Mouse (Mus musculus) CH12.LX (cell line): ENCODE data around the gene Gm10837. TPM values are rescaled to one million over a fixed set of nuclear protein-coding genes. Genes with fewer than 3 reads are reported as not detected.

ENCODE experiments used
- DNase-seq: peaks from one replicate; pipeline ENCODE4 v3.0.0-alpha.2; 2013; ENCODE audit errors: extremely low read depth
- H3K27ac ChIP-seq: 2 replicates; pipeline ENCODE4 v1.5.1; 2012; ENCODE audit warnings: low read depth, mild to moderate bottlenecking, control low read depth, moderate library complexity; ENCODE audit not compliant: insufficient read depth
- H3K27me3 ChIP-seq: replicated peaks from 2 replicates; pipeline ENCODE3; 2012; ENCODE audit warnings: inconsistent platforms
- H3K36me3 ChIP-seq, 2 experiments: replicated peaks in 1 of 2; 2 replicates each; pipeline versions ENCODE3 to v1.6.1; 2012; ENCODE audit warnings: inconsistent platforms in 1 of 2, low read length in 1 of 2, mild to moderate bottlenecking in 1 of 2, mixed read lengths in 1 of 2, moderate library complexity in 1 of 2; ENCODE audit not compliant: control insufficient read depth in 1 of 2, insufficient read depth in 1 of 2
- H3K4me1 ChIP-seq, 2 experiments: 2 replicates each; pipeline ENCODE4 v1.6.1; 2012; ENCODE audit warnings: inconsistent platforms in 1 of 2, moderate library complexity in 1 of 2; ENCODE audit not compliant: insufficient read depth in 2 of 2, control insufficient read depth in 1 of 2
- H3K4me2 ChIP-seq: 2 replicates; pipeline ENCODE4 v1.6.1; 2012; ENCODE audit warnings: low read depth, mild to moderate bottlenecking, control low read depth; ENCODE audit not compliant: poor library complexity, insufficient read depth, severe bottlenecking
- H3K4me3 ChIP-seq, 3 experiments: fragments of 150-350 bp in 1 of 3; sonication (generic) in 1 of 3; replicated peaks in 1 of 3; 2 replicates each; pipeline versions ENCODE3 to v1.5.1; 2011 to 2012; ENCODE audit warnings: low read depth in 2 of 3, low read length in 2 of 3, mild to moderate bottlenecking in 2 of 3, moderate library complexity in 2 of 3, control low read depth in 1 of 3, improper control_type of control experiment in 1 of 3, inconsistent platforms in 1 of 3, mixed read lengths in 1 of 3; ENCODE audit not compliant: poor library complexity in 1 of 3
- H3K79me2 ChIP-seq: replicated peaks from 2 replicates; pipeline ENCODE4 v1.6.1; 2012; ENCODE audit warnings: mild to moderate bottlenecking, moderate library complexity; ENCODE audit not compliant: control insufficient read depth, poor library complexity, insufficient read depth, severe bottlenecking; ENCODE audit errors: extremely low read depth
- H3K9ac ChIP-seq: 2 replicates; pipeline ENCODE4 v1.6.1; 2012; ENCODE audit warnings: low read depth, mild to moderate bottlenecking, control low read depth, moderate library complexity; ENCODE audit not compliant: insufficient read depth
- H3K9me3 ChIP-seq: replicated peaks from 2 replicates; pipeline ENCODE3; 2012; ENCODE audit warnings: low read length, inconsistent platforms, mixed read lengths
- BHLHE40 ChIP-seq: IDR thresholded peaks from 2 replicates; pipeline ENCODE4 v1.6.1; 2011; ENCODE audit warnings: mild to moderate bottlenecking, low read depth, low read length, improper control_type of control experiment
- CHD2 ChIP-seq: IDR thresholded peaks from 2 replicates; pipeline ENCODE4 v1.6.1; 2011; ENCODE audit warnings: low read length, improper control_type of control experiment
- CTCF ChIP-seq, 2 experiments: IDR thresholded peaks in 1 of 2; conservative IDR thresholded peaks in 1 of 2; 2 replicates each; pipeline ENCODE4 v1.5.1; 2011 to 2012; ENCODE audit warnings: low read depth in 2 of 2, low read length in 2 of 2, improper control_type of control experiment in 1 of 2, inconsistent platforms in 1 of 2, mild to moderate bottlenecking in 1 of 2, moderate library complexity in 1 of 2
- E2F4 ChIP-seq: IDR thresholded peaks from 2 replicates; pipeline ENCODE4 v1.6.1; 2011; ENCODE audit warnings: low read depth, low read length, improper control_type of control experiment; ENCODE audit not compliant: insufficient replicate concordance
- ELF1 ChIP-seq: IDR thresholded peaks from 2 replicates; pipeline ENCODE4 v1.6.1; 2014; ENCODE audit warnings: low read depth, mild to moderate bottlenecking, inconsistent platforms, low read length, improper control_type of control experiment
- ETS1 ChIP-seq: conservative IDR thresholded peaks from 2 replicates; pipeline ENCODE4 v1.6.1; 2012; ENCODE audit warnings: low read depth, mild to moderate bottlenecking, inconsistent platforms, low read length, improper control_type of control experiment, moderate library complexity
- GABPA ChIP-seq: IDR thresholded peaks from 2 replicates; pipeline ENCODE4 v1.6.1; 2012; ENCODE audit warnings: low read depth, low read length, improper control_type of control experiment, inconsistent platforms; ENCODE audit not compliant: insufficient replicate concordance
- MAFK ChIP-seq: IDR thresholded peaks from 2 replicates; pipeline ENCODE4 v1.6.1; 2011; ENCODE audit warnings: low read length, improper control_type of control experiment; ENCODE audit not compliant: insufficient replicate concordance
- MAX ChIP-seq: IDR thresholded peaks from 2 replicates; pipeline ENCODE4 v1.6.1; 2011; ENCODE audit warnings: low read length, improper control_type of control experiment
- MAZ ChIP-seq: IDR thresholded peaks from 2 replicates; pipeline ENCODE4 v1.6.1; 2012; ENCODE audit warnings: low read depth, mild to moderate bottlenecking, inconsistent platforms, low read length, improper control_type of control experiment, moderate library complexity
- MEF2A ChIP-seq: IDR thresholded peaks from 2 replicates; pipeline ENCODE4 v1.6.1; 2014; ENCODE audit warnings: low read depth, mild to moderate bottlenecking, inconsistent platforms, low read length, improper control_type of control experiment, borderline replicate concordance
- NELFE ChIP-seq: IDR thresholded peaks from 2 replicates; pipeline ENCODE4 v1.6.1; 2011; ENCODE audit warnings: low read depth, low read length, improper control_type of control experiment
- NRF1 ChIP-seq: IDR thresholded peaks from 2 replicates; pipeline ENCODE4 v1.6.1; 2014; ENCODE audit warnings: low read depth, mild to moderate bottlenecking, inconsistent platforms, low read length, improper control_type of control experiment, moderate library complexity
- PAX5 ChIP-seq: IDR thresholded peaks from 2 replicates; pipeline ENCODE4 v1.6.1; 2012; ENCODE audit warnings: low read length, inconsistent platforms, mixed read lengths
- RCOR1 ChIP-seq: conservative IDR thresholded peaks from 2 replicates; pipeline ENCODE4 v1.6.1; 2012; ENCODE audit warnings: low read depth, mild to moderate bottlenecking, inconsistent platforms, low read length, improper control_type of control experiment
- SIN3A ChIP-seq: IDR thresholded peaks from 2 replicates; pipeline ENCODE4 v1.6.1; 2012; ENCODE audit warnings: low read length, improper control_type of control experiment, inconsistent platforms
- UBTF ChIP-seq: IDR thresholded peaks from 2 replicates; pipeline ENCODE4 v1.6.1; 2012; ENCODE audit warnings: low read depth, mild to moderate bottlenecking, inconsistent platforms, low read length, improper control_type of control experiment, moderate library complexity
- USF1 ChIP-seq: IDR thresholded peaks from 2 replicates; pipeline ENCODE4 v1.6.1; 2014; ENCODE audit warnings: low read depth, mild to moderate bottlenecking, inconsistent platforms, low read length, improper control_type of control experiment
- USF2 ChIP-seq: conservative IDR thresholded peaks from 2 replicates; pipeline ENCODE4 v1.6.1; 2011; ENCODE audit warnings: low read depth, low read length, improper control_type of control experiment
- ZKSCAN1 ChIP-seq: IDR thresholded peaks from 2 replicates; pipeline ENCODE4 v1.6.1; 2012; ENCODE audit warnings: low read depth, inconsistent platforms, low read length, improper control_type of control experiment, borderline replicate concordance
- ZNF384 ChIP-seq: IDR thresholded peaks from 2 replicates; pipeline ENCODE4 v1.6.1; 2012; ENCODE audit warnings: low read depth, low read length, improper control_type of control experiment, inconsistent platforms
- dilution Hi-C: fragments of 300-500 bp; cut with MboI; formaldehyde crosslinking; loops from 2 replicates; pipeline ENCODE4 v1.14.3; 2020; ENCODE audit warnings: low sequenced_read_pairs; ENCODE audit not compliant: extremely low pct_unique_long_range_greater_than_20kb, extremely low pct_ligation_motif_present
- in situ Hi-C: fragments of 300-500 bp; cut with MboI; formaldehyde crosslinking; loops from 3 replicates; pipeline ENCODE4 v1.14.3; 2019; ENCODE audit warnings: low sequenced_read_pairs, low pct_ligation_motif_present, low pct_unique_long_range_greater_than_20kb, mixed read lengths
- polyA plus RNA-seq: library from polyadenylated mRNA; unstranded; fragments of >175 nt; gene quantifications from 2 replicates; pipeline ENCODE4 v1.2.1, GENCODE M21; 2012; ENCODE audit warnings: low read depth; ENCODE audit not compliant: insufficient read length
- total RNA-seq, 2 experiments: library from RNA; depleted of rRNA; stranded (reverse); fragments of 300-350 nt in 1 of 2; fragments of >200 nt in 1 of 2; gene quantifications; 2 replicates each; pipeline ENCODE4 v1.2.3; 2012 to 2014

Gm10837 gene
- total and polyA plus RNA-seq, 3 experiments = not detected

- Histone ChIP-seq H3K27ac (no peak within 1 kb of the TSS), H3K79me2 (no peaks in the 10 kb centered on the region), H3K4me1 (no peaks in the 10 kb centered on the region), H3K27me3 (no peaks in the 10 kb centered on the region), H3K9ac (no peak within 1 kb of the TSS), H3K36me3 (no peaks in the 10 kb centered on the region), H3K9me3 (no peaks in the 10 kb centered on the region), H3K4me2 (no peak within 1 kb of the TSS), H3K4me3 (no peak within 1 kb of the TSS)
- dilution Hi-C loops = no loop called here
- no peak for DNase-seq
- TF ChIP-seq CHD2 (no peak), ETS1 (no peak), GABPA (no peak), NRF1 (no peak), MAFK (no peak), ZNF384 (no peak), BHLHE40 (no peak), ZKSCAN1 (no peak), ELF1 (no peak), SIN3A (no peak), UBTF (no peak), MAZ (no peak), MEF2A (no peak), USF2 (no peak), USF1 (no peak), MAX (no peak), CTCF (conservative IDR thresholded peaks at IDR 0.05 in 1 of 2, IDR thresholded peaks at IDR 0.05 in 1 of 2; ENCODE audit: low read depth in 2 of 2, low read length in 2 of 2) (no peak), PAX5 (no peak), RCOR1 (no peak)
- in situ Hi-C loops = no loop called here
Observed at GRCm38 (mm10) chr14:122450496-122451382, 39.6 kb upstream of the Gm10837 start, which contains the start of gene Gm5089. Gene Gm5089, minus strand, starts transcription at chr14:122451115.

GRCm38 (mm10) chr14:122451551-122452145 lies 38.7 kb upstream of the Gm10837 start:
- in situ Hi-C loops (no loop called here), dilution Hi-C loops (no loop called here)
- Histone ChIP-seq H3K4me3 (no peak overlapping the region), H3K27ac (no peak overlapping the region), H3K9ac (no peak overlapping the region), H3K36me3 (no peaks in the 10 kb centered on the region), H3K4me1 (no peaks in the 10 kb centered on the region), H3K4me2 (no peak overlapping the region), H3K9me3 (no peaks in the 10 kb centered on the region), H3K27me3 (no peaks in the 10 kb centered on the region), H3K79me2 (no peaks in the 10 kb centered on the region)
- no peak for DNase-seq
- TF ChIP-seq CTCF (conservative IDR thresholded peaks at IDR 0.05 in 1 of 2, IDR thresholded peaks at IDR 0.05 in 1 of 2; ENCODE audit: low read depth in 2 of 2, low read length in 2 of 2) = no peak
- no peak for TF ChIP-seq NELFE
- no peak for TF ChIP-seq PAX5
- TF ChIP-seq E2F4 = no peak
- TF ChIP-seq MAZ = no peak
- TF ChIP-seq GABPA = no peak
- no peak for TF ChIP-seq USF2
- no peak for TF ChIP-seq ZNF384
- TF ChIP-seq ETS1 = no peak
